Mouse (Mus musculus) olfactory bulb, adult 2 months (tissue): Measurements from ENCODE around the gene Cfd.

ENCODE experiments used
- CTCF ChIP-seq: fragments of 200-500 bp; IDR thresholded peaks from 2 replicates; pipeline ENCODE4 v1.5.1; 2012; ENCODE audit warnings: low read depth, mild to moderate bottlenecking, low read length, moderate library complexity; ENCODE audit not compliant: insufficient read depth
- POLR2A ChIP-seq: fragments of 200-500 bp; IDR thresholded peaks from 2 replicates; pipeline ENCODE4 v1.6.1; 2012; ENCODE audit warnings: mild to moderate bottlenecking, low read depth, low read length, moderate library complexity; ENCODE audit not compliant: insufficient read depth

GRCm38 (mm10) chr10:79864351-79865188 is 26.1 kb upstream of the Cfd start:
- TF ChIP-seq CTCF, result no peak
- no peak for TF ChIP-seq POLR2A
